Mouse (Mus musculus) ES-Bruce4 (cell line): Measurements from ENCODE around the gene Sncg. TPM values are rescaled to one million over a fixed set of nuclear protein-coding genes. Genes with fewer than 3 reads are reported as not detected.

ENCODE experiments used
- H3K27ac ChIP-seq: 2 replicates; pipeline ENCODE4 v1.5.1; 2012; ENCODE audit warnings: low read length, inconsistent platforms; ENCODE audit not compliant: insufficient read depth
- H3K27me3 ChIP-seq: 2 replicates; pipeline ENCODE4 v1.6.1; 2012; ENCODE audit warnings: mild to moderate bottlenecking, low read length, inconsistent platforms; ENCODE audit not compliant: control insufficient read depth, poor library complexity, insufficient read depth, severe bottlenecking
- H3K36me3 ChIP-seq: 2 replicates; pipeline ENCODE4 v1.6.1; 2012; ENCODE audit warnings: inconsistent platforms, mild to moderate bottlenecking, low read length, moderate library complexity; ENCODE audit not compliant: control insufficient read depth, poor library complexity, insufficient read depth, severe bottlenecking
- H3K4me1 ChIP-seq: one replicate; pipeline ENCODE4 v1.8.1; 2011; ENCODE audit warnings: low read length; ENCODE audit not compliant: control insufficient read depth, insufficient read depth
- H3K4me3 ChIP-seq: 2 replicates; pipeline ENCODE4 v1.5.1; 2011; ENCODE audit warnings: low read depth, mild to moderate bottlenecking, low read length
- H3K9ac ChIP-seq: 2 replicates; pipeline ENCODE4 v1.6.1; 2012; ENCODE audit warnings: low read depth, mild to moderate bottlenecking, inconsistent platforms; ENCODE audit not compliant: poor library complexity, severe bottlenecking
- H3K9me3 ChIP-seq: replicated peaks from 2 replicates; pipeline ENCODE4 v1.6.1; 2012; ENCODE audit warnings: mild to moderate bottlenecking, low read length, inconsistent platforms; ENCODE audit not compliant: control insufficient read depth, poor library complexity, insufficient read depth, severe bottlenecking
- CTCF ChIP-seq: IDR thresholded peaks from one replicate; pipeline ENCODE4 v1.8.1; 2011; ENCODE audit warnings: low read depth, low read length
- EP300 ChIP-seq: IDR thresholded peaks from 2 replicates; pipeline ENCODE4 v1.6.1; 2011; ENCODE audit warnings: low read depth, low read length; ENCODE audit not compliant: insufficient read depth
- POLR2A ChIP-seq: IDR thresholded peaks from one replicate; pipeline ENCODE4 v1.8.1; 2011; ENCODE audit warnings: low read length; ENCODE audit not compliant: insufficient read depth
- polyA plus RNA-seq: library from polyadenylated mRNA; stranded (reverse); fragments of >200 nt; gene quantifications from 2 replicates; pipeline ENCODE4 v1.2.4, GENCODE M21; 2011; ENCODE audit warnings: low read depth; ENCODE audit not compliant: missing spikeins, insufficient read depth, insufficient read length

Sncg gene
- polyA plus RNA-seq, 1 experiment, result 2.2 TPM

DNA sequence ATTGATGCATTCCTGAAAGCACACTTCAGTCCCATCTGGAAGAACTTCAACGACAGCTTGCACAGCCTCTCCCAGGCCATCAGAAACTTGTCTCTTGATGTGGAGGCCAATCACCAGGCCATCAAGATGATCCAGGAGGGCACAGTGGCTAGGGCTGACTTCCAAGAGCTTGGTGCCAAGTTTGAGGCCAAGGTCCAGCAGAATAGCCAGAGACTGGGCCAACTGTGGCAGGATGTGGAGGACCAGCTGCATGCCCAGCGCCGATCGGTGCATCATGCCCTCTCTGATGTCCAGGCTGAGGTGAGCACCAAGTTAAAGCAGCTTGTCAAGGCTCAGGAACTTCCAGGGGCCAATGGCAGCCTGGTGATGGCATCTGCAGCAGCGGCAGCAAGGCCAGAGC is 23.3 kb upstream of the Sncg start:
- TF ChIP-seq POLR2A (no peak), CTCF (no peak), EP300 (no peak)
- no peak overlapping the region for H3K9ac ChIP-seq
- H3K4me1 ChIP-seq, result no peaks in the 10 kb centered on the region
- no peaks in the 10 kb centered on the region for H3K36me3 ChIP-seq
- H3K9me3 ChIP-seq, result no peaks in the 10 kb centered on the region
- no peak overlapping the region for H3K4me3 ChIP-seq
- H3K27ac ChIP-seq, result no peak overlapping the region
- H3K27me3 ChIP-seq, result no peaks in the 10 kb centered on the region

DNA sequence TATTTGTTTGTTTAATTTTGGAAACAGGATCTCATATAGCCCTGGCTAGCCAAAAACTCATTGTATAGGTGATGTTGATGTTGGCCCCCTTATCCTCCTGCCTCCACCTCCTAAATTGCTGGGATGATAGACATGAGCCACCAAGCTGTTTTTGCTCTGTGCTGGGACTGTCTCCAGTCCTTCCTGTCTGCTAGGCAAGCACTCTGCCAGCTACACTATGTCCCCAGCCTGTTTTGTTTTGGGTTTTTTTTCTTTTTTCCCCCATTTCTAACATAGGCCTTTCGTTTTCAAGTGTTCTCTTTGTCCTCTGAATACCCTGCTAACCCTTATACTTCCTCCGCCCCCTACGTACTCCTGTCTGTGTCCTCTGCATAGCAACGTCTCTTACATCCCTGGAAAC is 18.7 kb upstream of the Sncg start:
- Histone ChIP-seq H3K27me3 (no peaks in the 10 kb centered on the region), H3K9me3 (peaks cover 13% of the 10 kb centered on the region), H3K36me3 (no peaks in the 10 kb centered on the region), H3K4me3 (no peak overlapping the region), H3K27ac (no peak overlapping the region), H3K9ac (no peak overlapping the region), H3K4me1 (no peaks in the 10 kb centered on the region)
- no peak for TF ChIP-seq CTCF
- no peak for TF ChIP-seq EP300
- no peak for TF ChIP-seq POLR2A

DNA sequence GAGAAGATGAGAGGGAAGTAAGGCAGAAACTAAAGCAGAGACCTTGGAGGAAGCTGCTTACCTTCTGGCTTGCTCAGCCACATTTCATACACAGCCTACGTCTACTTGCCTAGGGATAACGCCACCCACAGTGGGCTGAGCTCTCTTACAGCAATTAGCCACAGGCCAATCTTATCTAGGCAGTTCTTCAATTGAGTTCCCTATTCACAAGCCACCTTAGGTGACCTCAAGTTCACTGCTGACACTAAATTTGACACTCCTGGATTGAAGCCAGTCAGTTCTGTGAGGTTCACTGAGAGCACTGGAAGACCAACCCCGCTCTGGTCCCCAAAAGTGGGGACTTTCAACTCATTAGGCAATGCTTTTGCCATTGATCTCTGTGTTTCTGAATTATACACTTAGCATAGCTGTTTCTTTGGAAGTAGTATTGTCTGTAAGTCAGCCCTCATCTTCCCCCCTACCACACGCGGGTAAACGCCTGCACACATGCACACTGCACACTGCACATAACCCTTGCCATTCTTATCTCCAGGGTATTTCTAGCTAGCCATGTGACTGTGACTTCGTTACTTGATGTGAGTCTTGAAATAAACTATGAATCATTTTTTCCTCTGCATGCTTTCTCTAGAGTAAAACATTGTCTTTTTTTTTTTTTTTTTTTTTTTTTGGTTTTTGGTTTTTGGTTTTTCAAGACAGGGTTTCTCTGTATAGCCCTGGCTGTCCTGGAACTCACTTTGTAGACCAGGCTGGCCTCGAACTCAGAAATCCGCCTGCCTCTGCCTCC is 8.5 kb upstream of the Sncg start:
- Histone ChIP-seq H3K36me3 (no peaks in the 10 kb centered on the region; the same call in 1 of the 2 replicates), H3K4me3 (no peak overlapping the region), H3K9me3 (peaks cover 20% of the 10 kb centered on the region), H3K27me3 (no peaks in the 10 kb centered on the region), H3K9ac (no peak overlapping the region), H3K27ac (no peak overlapping the region), H3K4me1 (no peaks in the 10 kb centered on the region)
- TF ChIP-seq POLR2A (no peak), EP300 (no peak), CTCF (no peak)

DNA sequence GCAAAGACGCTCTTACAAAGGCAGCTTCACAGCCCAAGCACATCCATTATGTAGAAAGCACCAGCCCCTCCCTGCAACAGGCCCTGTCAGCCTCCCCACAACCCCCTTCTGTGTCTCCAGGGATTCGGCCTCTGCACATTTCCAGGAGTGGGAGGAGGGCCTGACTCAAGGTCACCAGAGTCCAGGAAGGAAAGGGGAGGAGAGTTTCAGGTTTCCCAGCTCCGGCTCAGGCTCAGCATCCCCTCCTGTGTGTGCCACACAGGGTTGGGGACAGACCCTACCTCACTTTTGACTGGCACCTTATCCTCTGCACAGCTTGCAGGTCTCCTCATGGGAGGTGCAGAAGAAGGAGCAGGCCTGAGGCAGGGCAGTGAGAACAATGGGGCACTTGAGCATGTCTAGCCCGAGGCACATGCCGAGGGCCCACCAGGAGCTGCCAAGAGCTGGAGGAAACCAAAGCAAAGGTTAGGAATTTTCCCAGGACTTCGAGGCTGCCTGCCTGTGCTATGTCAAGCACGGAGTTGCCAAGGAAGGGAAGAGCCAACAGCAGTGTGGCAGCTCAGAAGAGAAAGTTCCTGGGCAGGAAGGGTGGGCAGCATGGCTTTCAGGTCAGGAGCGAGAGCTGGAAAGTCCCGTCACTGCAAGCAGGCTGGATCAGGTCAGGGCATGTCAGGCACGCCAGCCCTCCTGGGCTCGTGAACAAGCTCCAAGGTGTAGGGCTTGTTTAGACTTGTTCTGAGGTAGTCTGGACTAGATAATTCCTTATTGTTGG is 4.2 kb upstream of the Sncg start:
- peaks cover 14% of the 10 kb centered on the region for H3K9me3 ChIP-seq
- no peak for TF ChIP-seq EP300
- TF ChIP-seq CTCF, result no peak
- no peak for TF ChIP-seq POLR2A
- H3K4me1 ChIP-seq, result peaks cover 18% of the 10 kb centered on the region
- H3K4me3 ChIP-seq, result peak overlapping the region; percentile 47
- no peaks in the 10 kb centered on the region; the same call in 1 of the 2 replicates for H3K36me3 ChIP-seq
- H3K27me3 ChIP-seq, result no peaks in the 10 kb centered on the region
- H3K9ac ChIP-seq, result peak overlapping the region; percentile 22
- peak overlapping the region; percentile 92 for H3K27ac ChIP-seq

DNA sequence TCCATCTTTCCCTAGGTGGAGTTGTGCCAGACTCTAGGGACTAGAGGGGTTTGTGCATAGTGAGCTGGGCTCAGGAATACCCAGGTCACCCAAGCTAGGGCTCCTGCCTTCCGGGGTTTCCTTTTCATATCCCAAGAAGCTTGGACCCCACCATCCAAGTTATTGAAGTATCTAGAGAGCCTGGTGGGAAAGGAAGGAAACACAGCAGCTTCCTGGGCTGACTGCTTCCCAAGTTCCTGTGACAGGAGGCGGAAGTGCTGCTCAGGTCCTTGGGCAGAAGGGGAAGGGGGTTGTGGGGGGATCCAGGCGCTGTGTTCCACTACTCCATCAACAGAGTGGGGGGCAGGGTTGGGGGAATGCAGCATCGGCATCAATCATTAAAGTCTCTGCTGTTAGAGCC is 2.5 kb upstream of the Sncg start:
- TF ChIP-seq POLR2A (no peak), CTCF (no peak), EP300 (no peak)
- Histone ChIP-seq H3K4me1 (peaks cover 20% of the 10 kb centered on the region), H3K4me3 (no peak overlapping the region), H3K36me3 (no peaks in the 10 kb centered on the region), H3K27me3 (no peaks in the 10 kb centered on the region), H3K9me3 (no peaks in the 10 kb centered on the region), H3K9ac (no peak overlapping the region), H3K27ac (no peak overlapping the region)

DNA sequence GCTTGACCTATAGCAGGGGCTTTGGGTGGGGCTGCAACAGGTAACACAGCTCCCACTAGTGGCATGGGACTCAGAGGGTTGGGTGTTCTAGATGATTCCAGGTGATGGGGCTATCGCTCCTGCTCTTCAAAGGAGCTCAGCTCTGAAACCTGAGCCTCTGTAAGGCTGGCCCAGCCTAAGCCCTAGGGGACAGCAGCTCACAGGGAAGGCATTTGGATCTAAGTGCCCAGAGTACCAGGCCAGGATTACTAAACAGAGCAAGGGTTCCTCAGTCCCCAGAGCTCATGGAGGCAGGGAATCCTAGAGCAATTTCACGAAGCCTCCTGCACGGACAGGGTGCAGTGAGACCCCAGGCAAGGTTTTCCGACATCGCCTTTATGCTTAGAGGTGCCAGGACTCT is 1.4 kb upstream of the Sncg start:
- no peak overlapping the region for H3K27ac ChIP-seq
- H3K4me1 ChIP-seq, result peaks cover 20% of the 10 kb centered on the region

More for the DNA sequence above, 1.4 kb upstream of the Sncg start:
- Histone ChIP-seq H3K36me3 (no peaks in the 10 kb centered on the region), H3K9ac (0 out of 2 replicates have a peak overlapping the region, but pooled peaks have one; percentile 25), H3K27me3 (no peaks in the 10 kb centered on the region), H3K9me3 (no peaks in the 10 kb centered on the region), H3K4me3 (no peak overlapping the region)
- no peak for TF ChIP-seq CTCF
- TF ChIP-seq EP300, result no peak
- TF ChIP-seq POLR2A, result no peak
